Mouse (Mus musculus) large intestine, adult 2 months (tissue): ENCODE data around the gene Car14. TPM values are rescaled to one million over a fixed set of nuclear protein-coding genes. Genes with fewer than 3 reads are reported as not detected.
A peak's percentile ranks its signal among the peaks of the same experiment; 100 is the strongest.
"Not testable (repeated sequence)": the region's sequence is repeated elsewhere in the genome, so short reads cannot be mapped to it uniquely, and the experiment has no call there.

Source experiments
- DNase-seq: peaks from one replicate; pipeline ENCODE4 v3.0.0-alpha.2; 2012; ENCODE audit warnings: low read depth, low spot score
- WGBS: fragments of 180-500 bp; shearing (Covaris S2); methylation state at CpG from one replicate; pipeline ENCODE4 v1.1.7; 2018; 5-methylcytosine and 5-hydroxymethylcytosine counted together
- polyA plus RNA-seq: library from polyadenylated mRNA; depleted of rRNA; stranded (reverse); fragments of >200 nt; gene quantifications from 2 replicates; pipeline ENCODE4 v1.2.3, GENCODE M21; 2012; rRNA removed

The Car14 gene
- 2.5 and 3.0 TPM in 2 replicates for polyA plus RNA-seq

- WGBS: 6% methylated on average over 15 of the region's 15 CpGs
- DNase-seq: no peak
These were observed at the start of gene Car14 for GRCm38 (mm10) chr3:95904568-95904967. Gene Car14 (minus strand): TSS chr3:95904691.

DNA sequence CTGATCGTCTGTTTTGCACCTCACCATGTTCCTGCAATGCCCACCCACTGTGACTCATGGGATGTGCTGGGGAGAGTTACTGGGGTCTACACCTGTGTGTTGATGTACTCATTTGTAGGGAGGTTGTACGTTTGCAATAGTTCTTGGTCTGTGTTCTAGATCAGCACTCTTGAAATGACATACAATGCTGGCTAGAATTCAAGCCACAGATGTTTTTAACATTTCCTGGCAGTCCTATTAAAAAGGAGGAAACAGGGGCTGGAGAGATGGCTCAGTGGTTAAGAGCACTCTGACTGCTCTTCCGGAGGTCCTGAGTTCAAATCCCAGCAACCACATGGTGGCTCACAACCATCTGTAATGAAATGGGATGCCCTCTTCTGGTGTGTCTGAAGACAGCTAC lies 49.0 kb upstream of the Car14 start:
- WGBS: 63% methylated on average over 3 of the region's 3 CpGs
- no peak for DNase-seq

DNA sequence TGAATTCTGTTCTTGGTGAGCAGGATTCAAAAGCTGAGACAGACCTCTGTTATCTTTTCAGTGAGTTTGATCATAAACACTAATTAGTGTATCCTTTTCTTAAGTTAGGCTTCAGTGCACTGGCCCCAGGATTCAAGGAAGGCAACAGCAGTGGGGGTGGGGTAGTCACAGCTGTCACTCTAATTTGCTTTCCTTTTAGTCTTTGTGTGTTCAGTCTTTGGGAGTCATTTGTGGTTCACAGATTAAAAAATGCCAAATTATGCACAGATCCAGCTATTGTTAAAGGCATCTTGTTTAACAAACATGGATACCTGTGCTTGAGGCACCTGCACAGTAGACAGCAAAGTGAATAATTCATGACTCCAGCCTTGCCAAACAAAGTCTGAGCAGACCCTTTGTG lies 48.5 kb upstream of the Car14 start:
- DNase-seq: no peak

GRCm38 (mm10) chr3:95951566-95951965 lies 47.1 kb upstream of the Car14 start:
- 56% methylated on average over 12 of the region's 12 CpGs for WGBS
- DNase-seq: not testable (repeated sequence)

GRCm38 (mm10) chr3:95950763-95951551 lies 46.5 kb upstream of the Car14 start:
- under 1% methylated on average over 49 of the region's 49 CpGs for WGBS

DNA sequence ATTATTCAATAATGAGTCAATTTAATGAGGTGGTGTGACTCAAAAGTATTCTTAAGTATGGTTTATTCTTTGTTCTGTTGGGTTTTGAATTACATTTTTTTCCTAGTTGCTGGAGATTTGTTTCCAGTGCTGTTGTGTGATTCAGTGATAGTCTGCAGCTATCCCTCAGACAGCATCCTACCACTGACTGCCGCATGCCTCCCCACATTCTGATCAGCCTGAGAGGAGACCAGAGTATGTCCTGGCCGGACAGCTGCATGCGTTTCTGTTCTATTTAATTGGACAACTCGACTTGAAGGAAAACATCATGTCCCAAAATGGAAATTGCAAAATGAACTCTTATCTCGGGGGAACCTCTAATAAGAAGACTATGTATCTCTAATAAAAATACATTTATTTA lies 43.8 kb upstream of the Car14 start:
- WGBS: 85% methylated on average over 5 of the region's 5 CpGs
- DNase-seq: no peak

More at GRCm38 (mm10) chr3:95950763-95951551, 46.5 kb upstream of the Car14 start:
- DNase-seq: peak; percentile 70

GRCm38 (mm10) chr3:95945731-95946240 lies 41.3 kb upstream of the Car14 start:
- WGBS: 91% methylated on average over 14 of the region's 14 CpGs

DNA sequence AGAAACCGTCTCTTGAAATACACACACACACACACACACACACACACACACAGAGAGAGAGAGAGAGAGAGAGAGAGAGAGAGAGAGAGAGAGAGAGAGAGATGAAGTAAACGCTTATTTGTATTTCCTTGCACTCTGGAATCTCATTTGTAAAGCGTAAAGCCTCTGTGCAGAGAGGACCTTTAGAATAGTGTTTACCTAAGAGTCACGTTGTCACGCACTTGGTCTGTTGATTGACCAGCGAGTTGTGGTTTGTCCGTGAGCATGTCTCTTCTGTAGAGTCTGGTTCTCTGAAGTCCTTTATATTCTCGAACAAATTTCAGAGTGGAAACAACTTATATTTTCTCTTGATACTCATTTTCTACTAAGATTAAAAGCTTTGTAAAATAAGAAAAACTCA lies 40.3 kb upstream of the Car14 start:
- DNase-seq: no peak
- WGBS: 84% methylated on average over 8 of the region's 8 CpGs

More at GRCm38 (mm10) chr3:95945731-95946240, 41.3 kb upstream of the Car14 start:
- DNase-seq: no peak

- 94% methylated on average over 7 of the region's 7 CpGs for WGBS
- no peak for DNase-seq
These were observed 38.7 kb upstream of the Car14 start for GRCm38 (mm10) chr3:95943226-95943625.

- 88% methylated on average over 6 of the region's 6 CpGs for WGBS
These were observed 38.3 kb upstream of the Car14 start for GRCm38 (mm10) chr3:95942749-95943148.

DNA sequence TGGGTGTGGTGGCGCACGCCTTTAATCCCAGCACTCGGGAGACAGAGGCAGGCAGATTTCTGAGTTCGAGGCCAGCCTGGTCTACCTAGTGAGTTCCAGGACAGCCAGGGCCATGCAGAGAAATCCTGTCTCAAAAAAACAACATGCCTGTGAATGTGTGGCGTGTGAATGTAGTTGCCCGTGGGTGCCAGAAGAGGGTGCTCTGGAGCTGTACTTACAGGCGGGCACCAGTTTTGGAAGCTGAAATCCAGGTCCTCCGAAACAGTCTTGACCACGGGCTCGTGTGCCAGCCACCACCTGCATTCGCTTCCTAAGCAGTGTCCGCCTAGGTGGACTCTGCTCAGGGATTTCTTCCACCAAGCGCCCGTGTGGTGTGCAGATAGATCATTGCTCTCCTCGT lies 34.3 kb upstream of the Car14 start:
- DNase-seq: no peak
- 97% methylated on average over 15 of the region's 15 CpGs for WGBS

More at GRCm38 (mm10) chr3:95942749-95943148, 38.3 kb upstream of the Car14 start:
- no peak for DNase-seq

- DNase-seq: no peak
- 99% methylated on average over 8 of the region's 8 CpGs for WGBS
These were observed 33.7 kb upstream of the Car14 start for GRCm38 (mm10) chr3:95938217-95938616.

DNA sequence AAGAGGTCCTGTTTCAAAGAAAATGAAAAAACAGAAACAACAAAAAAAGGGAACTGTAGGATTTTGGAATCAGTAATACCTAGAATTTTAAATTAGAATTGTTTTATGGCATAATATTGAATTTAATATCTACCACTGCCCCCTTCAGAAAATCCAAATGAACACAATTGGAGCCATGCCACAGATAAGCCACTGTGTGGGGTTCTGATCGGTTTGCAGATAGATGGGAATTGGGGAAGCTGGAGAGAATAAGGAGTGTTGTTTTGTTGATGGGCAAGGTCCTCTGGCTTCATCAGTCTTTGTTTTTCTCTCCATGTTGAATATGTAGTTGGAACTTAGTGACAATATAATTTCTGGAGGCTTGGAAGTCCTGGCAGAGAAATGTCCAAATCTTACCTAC lies 30.0 kb upstream of the Car14 start:
- no peak for DNase-seq
- 95% methylated on average over 1 of the region's 1 CpGs for WGBS

- no peak for DNase-seq
- WGBS: 90% methylated on average over 7 of the region's 7 CpGs
These were observed 28.7 kb upstream of the Car14 start for GRCm38 (mm10) chr3:95933111-95933750.

- WGBS: 85% methylated on average over 7 of the region's 7 CpGs
- DNase-seq: no peak
These were observed 28.1 kb upstream of the Car14 start for GRCm38 (mm10) chr3:95932566-95932965.

DNA sequence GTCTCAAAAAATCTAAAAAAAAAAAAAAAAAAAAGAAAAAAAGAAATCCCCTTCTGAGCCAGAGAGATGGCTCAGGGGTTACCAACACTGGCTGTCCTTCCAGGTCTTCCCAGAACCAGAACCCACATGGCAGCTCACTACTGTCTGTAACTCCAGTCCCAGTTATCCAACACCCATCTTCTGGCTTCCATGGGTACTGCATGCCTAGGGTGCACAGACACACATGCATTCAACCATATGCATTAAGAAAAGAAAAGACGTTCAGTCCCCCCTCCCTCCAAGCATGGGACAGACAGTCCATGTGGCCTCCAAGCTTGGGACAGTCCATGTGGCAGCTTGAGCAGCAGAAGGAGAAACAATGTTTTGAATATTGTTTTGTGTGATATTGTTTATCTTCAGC lies 27.7 kb upstream of the Car14 start:
- WGBS: 82% methylated on average over 1 of the region's 1 CpGs
- DNase-seq: no peak

GRCm38 (mm10) chr3:95931471-95931870 lies 27.0 kb upstream of the Car14 start:
- no peak for DNase-seq
- 96% methylated on average over 1 of the region's 1 CpGs for WGBS

- 1% methylated on average over 5 of the region's 5 CpGs for WGBS
- no peak for DNase-seq
These were observed 25.9 kb upstream of the Car14 start for GRCm38 (mm10) chr3:95930471-95930789.

DNA sequence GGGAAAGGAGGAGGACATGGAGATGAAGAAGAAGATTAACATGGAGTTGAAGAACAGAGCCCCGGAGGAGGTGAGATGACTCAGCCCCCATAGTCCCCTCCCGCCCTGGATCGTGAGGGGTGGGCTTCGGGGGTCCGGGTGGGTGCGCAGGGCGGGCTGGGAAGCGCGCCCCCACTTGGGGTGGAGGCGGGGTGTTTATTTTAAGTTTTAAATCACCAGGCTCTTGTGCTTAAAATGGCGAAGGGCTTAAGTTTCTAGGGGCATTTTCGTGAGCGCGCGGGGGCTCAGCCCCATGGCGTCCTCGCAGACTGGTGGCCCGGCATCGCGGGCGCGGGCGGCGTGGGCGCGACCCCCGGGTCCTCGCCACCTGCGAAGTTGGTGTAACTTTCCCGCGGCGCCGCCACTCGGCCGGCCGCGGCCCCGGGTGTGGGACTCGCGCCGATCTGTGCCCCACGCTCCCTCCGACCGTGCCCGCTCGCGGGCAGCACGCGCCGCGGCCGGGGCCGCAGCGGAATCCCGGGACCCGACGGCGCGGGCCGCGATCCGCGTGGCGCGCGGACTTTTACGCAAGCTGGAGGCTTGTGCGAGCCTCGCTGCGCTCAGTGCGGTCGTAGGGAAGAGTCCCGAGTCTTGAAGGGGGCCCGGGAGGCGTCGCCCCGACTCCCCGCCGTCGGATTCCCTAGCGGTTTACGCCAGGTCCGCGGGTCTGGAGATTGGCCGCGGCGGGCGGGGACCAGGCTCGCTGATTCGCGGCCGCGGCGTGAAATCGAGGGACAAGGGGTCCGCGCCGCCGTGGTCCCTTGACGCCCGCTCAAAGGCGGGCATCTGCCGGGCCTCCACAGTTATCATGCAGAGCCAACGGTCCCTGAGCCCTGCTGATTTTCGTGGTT lies 25.3 kb upstream of the Car14 start:
- WGBS: 1% methylated on average over 105 of the region's 105 CpGs
- DNase-seq: no peak
